Mouse (Mus musculus): ENCODE data around the gene Degs1. TPM values are rescaled to one million over a fixed set of nuclear protein-coding genes. Genes with fewer than 3 reads are reported as not detected.

Degs1 gene
- polyA plus RNA-seq, 1 experiment = 71.9 TPM

GRCm38 (mm10) chr1:182226261-182226660 lies 56.3 kb downstream of the Degs1 start:
- DNase-seq (ENCODE audit: low spot score) = no peak

Other genes starting within 250 kb of the Degs1 start
- gene Srp9, start 158.1 kb downstream of the Degs1 start, polyA plus RNA-seq (2012; rRNA removed) = 78.6 and 81.2 TPM in 2 replicates
- not detected in 2 replicates for gene Vmn1r1, start 118.3 kb downstream of the Degs1 start, polyA plus RNA-seq (2012; rRNA removed)
- gene Fbxo28, start 58.8 kb upstream of the Degs1 start, polyA plus RNA-seq (2012; rRNA removed) = 13.9 and 15.9 TPM in 2 replicates
- gene Trp53bp2, start 126.4 kb upstream of the Degs1 start, polyA plus RNA-seq (2012; rRNA removed) = 8.4 and 12.0 TPM in 2 replicates
- gene Capn2, start 234.8 kb upstream of the Degs1 start, polyA plus RNA-seq (2012; rRNA removed) = 98.2 and 103 TPM in 2 replicates